Mouse (Mus musculus): ENCODE results near the gene Keap1. TPM values are rescaled to one million over a fixed set of nuclear protein-coding genes. Genes with fewer than 3 reads are reported as not detected.
A peak's percentile ranks its signal among the peaks of the same experiment; 100 is the strongest.

Keap1 gene
- total and polyA plus RNA-seq, 2 experiments from 2014 or later, result 60.9 to 98.9 TPM

GRCm38 (mm10) chr9:21216050-21216841, 22.9 kb downstream of the Keap1 start:
- Histone ChIP-seq H3K27me3 (ENCODE audit: insufficient read depth, low read length) (no peaks in the 10 kb centered on the region), H3K36me3 (ENCODE audit: insufficient read depth, low read length) (peaks cover under 1% of the 10 kb centered on the region; the same call in 1 of the 2 replicates), H3K4me2 (ENCODE audit: low read depth, low read length) (no peak overlapping the region), H3K9me3 (ENCODE audit: low read length) (no peaks in the 10 kb centered on the region), H3K4me3 (ENCODE audit: low read length) (no peak overlapping the region), H3K27ac (no peak overlapping the region), H3K4me1 (ENCODE audit: insufficient read depth, low read length) (0 out of 2 replicates have a peak, but pooled peaks cover 3% of the 10 kb centered on the region), H3K9ac (replicated peaks; ENCODE audit: low read length) (no peak overlapping the region)
- DNase-seq (ENCODE audit: low spot score), result peak; percentile 34
- TF ChIP-seq CTCF (IDR thresholded peaks at IDR 0.05; ENCODE audit: low read depth), result no peak
- ATAC-seq, result no peak
- 60% methylated on average over 25 of the region's 25 CpGs for WGBS

GRCm38 (mm10) chr9:21213617-21214190, 25.5 kb downstream of the Keap1 start:
- TF ChIP-seq CTCF (IDR thresholded peaks at IDR 0.05; ENCODE audit: low read depth), result peak; percentile 64
- no peak overlapping the region for H3K9ac ChIP-seq (replicated peaks; ENCODE audit: low read length)
- H3K4me3 ChIP-seq (ENCODE audit: low read length), result no peak overlapping the region
- no peak overlapping the region for H3K4me2 ChIP-seq (ENCODE audit: low read depth, low read length)
- no peak overlapping the region for H3K27ac ChIP-seq
- H3K4me1 ChIP-seq (ENCODE audit: insufficient read depth, low read length), result 0 out of 2 replicates have a peak, but pooled peaks cover 3% of the 10 kb centered on the region
- ATAC-seq, result no peak
- no peaks in the 10 kb centered on the region for H3K9me3 ChIP-seq (ENCODE audit: low read length)
- H3K36me3 ChIP-seq (ENCODE audit: insufficient read depth, low read length), result peaks cover 9% of the 10 kb centered on the region
- H3K27me3 ChIP-seq (ENCODE audit: insufficient read depth, low read length), result no peaks in the 10 kb centered on the region
- DNase-seq (ENCODE audit: low spot score), result peak; percentile 58
- 45% methylated on average over 7 of the region's 7 CpGs for WGBS

- 87% methylated on average over 7 of the region's 7 CpGs for WGBS
- Histone ChIP-seq H3K36me3 (ENCODE audit: insufficient read depth, low read length) (peaks cover 10% of the 10 kb centered on the region), H3K4me1 (ENCODE audit: insufficient read depth, low read length) (0 out of 2 replicates have a peak, but pooled peaks cover 3% of the 10 kb centered on the region), H3K4me2 (ENCODE audit: low read depth, low read length) (no peak overlapping the region), H3K27me3 (ENCODE audit: insufficient read depth, low read length) (no peaks in the 10 kb centered on the region), H3K27ac (no peak overlapping the region), H3K4me3 (ENCODE audit: low read length) (no peak overlapping the region), H3K9me3 (ENCODE audit: low read length) (no peaks in the 10 kb centered on the region), H3K9ac (replicated peaks; ENCODE audit: low read length) (no peak overlapping the region)
- no peak for DNase-seq (ENCODE audit: low spot score)
- no peak for TF ChIP-seq CTCF (IDR thresholded peaks at IDR 0.05; ENCODE audit: low read depth)
- no peak for ATAC-seq
Measured at GRCm38 (mm10) chr9:21211624-21212023, 27.5 kb downstream of the Keap1 start.

GRCm38 (mm10) chr9:21210821-21211220, 28.3 kb downstream of the Keap1 start:
- H3K27ac ChIP-seq, result no peak overlapping the region
- no peak overlapping the region for H3K4me3 ChIP-seq (ENCODE audit: low read length)
- peaks cover 18% of the 10 kb centered on the region for H3K36me3 ChIP-seq (ENCODE audit: insufficient read depth, low read length)
- ATAC-seq (no peak), DNase-seq (ENCODE audit: low spot score) (no peak)
- no peaks in the 10 kb centered on the region for H3K27me3 ChIP-seq (ENCODE audit: insufficient read depth, low read length)
- no peak overlapping the region for H3K9ac ChIP-seq (replicated peaks; ENCODE audit: low read length)
- H3K4me1 ChIP-seq (ENCODE audit: insufficient read depth, low read length), result no peaks in the 10 kb centered on the region
- H3K4me2 ChIP-seq (ENCODE audit: low read depth, low read length), result no peak overlapping the region
- WGBS, result 72% methylated on average over 6 of the region's 6 CpGs
- no peak for TF ChIP-seq CTCF (IDR thresholded peaks at IDR 0.05; ENCODE audit: low read depth)
- H3K9me3 ChIP-seq (ENCODE audit: low read length), result no peaks in the 10 kb centered on the region

GRCm38 (mm10) chr9:21208626-21209025, 30.5 kb downstream of the Keap1 start:
- no peak for ATAC-seq
- H3K4me1 ChIP-seq (ENCODE audit: insufficient read depth, low read length), result no peaks in the 10 kb centered on the region
- TF ChIP-seq CTCF (IDR thresholded peaks at IDR 0.05; ENCODE audit: low read depth), result no peak
- H3K27me3 ChIP-seq (ENCODE audit: insufficient read depth, low read length), result no peaks in the 10 kb centered on the region
- peaks cover 18% of the 10 kb centered on the region for H3K36me3 ChIP-seq (ENCODE audit: insufficient read depth, low read length)
- no peaks in the 10 kb centered on the region for H3K9me3 ChIP-seq (ENCODE audit: low read length)
- H3K9ac ChIP-seq (replicated peaks; ENCODE audit: low read length), result no peak overlapping the region
- H3K4me2 ChIP-seq (ENCODE audit: low read depth, low read length), result no peak overlapping the region
- H3K4me3 ChIP-seq (ENCODE audit: low read length), result no peak overlapping the region
- DNase-seq (ENCODE audit: low spot score), result no peak
- no peak overlapping the region for H3K27ac ChIP-seq
- WGBS, result 64% methylated on average over 2 of the region's 2 CpGs

GRCm38 (mm10) chr9:21206848-21207247, 32.3 kb downstream of the Keap1 start:
- Histone ChIP-seq H3K4me3 (ENCODE audit: low read length) (no peak overlapping the region), H3K36me3 (ENCODE audit: insufficient read depth, low read length) (peaks cover 22% of the 10 kb centered on the region), H3K27ac (no peak overlapping the region), H3K9me3 (ENCODE audit: low read length) (no peaks in the 10 kb centered on the region), H3K27me3 (ENCODE audit: insufficient read depth, low read length) (no peaks in the 10 kb centered on the region), H3K4me2 (ENCODE audit: low read depth, low read length) (no peak overlapping the region), H3K4me1 (ENCODE audit: insufficient read depth, low read length) (no peaks in the 10 kb centered on the region), H3K9ac (replicated peaks; ENCODE audit: low read length) (no peak overlapping the region)
- TF ChIP-seq CTCF (IDR thresholded peaks at IDR 0.05; ENCODE audit: low read depth), result no peak
- DNase-seq (ENCODE audit: low spot score) (no peak), ATAC-seq (no peak)
- WGBS, result 89% methylated on average over 6 of the region's 6 CpGs
